Comparison of ENCODE assay signal across 28 mouse cellular contexts in the genomic region with DNA sequence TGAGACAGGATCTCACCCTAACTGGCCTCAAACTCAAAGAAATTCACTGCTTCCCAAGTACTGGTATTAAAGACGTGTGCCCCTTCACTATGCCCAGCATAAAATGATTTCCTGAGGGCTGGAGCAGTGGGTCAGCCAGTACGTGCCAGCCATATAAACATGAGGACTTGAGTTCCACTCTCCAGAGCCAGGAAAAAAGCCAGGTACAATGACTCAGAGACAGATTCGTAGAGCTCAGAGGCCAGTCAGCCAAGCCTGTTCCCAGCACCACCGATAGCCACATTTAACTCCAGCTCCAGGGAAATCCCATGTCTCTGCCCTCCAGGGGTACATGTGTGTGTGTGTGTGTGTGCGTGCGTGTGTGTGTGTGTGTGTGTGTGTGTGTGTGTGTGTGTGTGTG. TPM values are rescaled to one million over a fixed set of nuclear protein-coding genes. Genes with fewer than 3 reads are reported as not detected.
DNase-seq lines count a peak whose midpoint lies in the region; ATAC-seq lines count a peak whose summit lies in the region.
"Had no signal": no experiment of that assay in that cellular context is flagged by ENCODE, and none has a peak within 500 bp of the region (broad histone marks: within the 10 kb centered on the region; RNA-seq: fewer than 3 reads in every experiment).

No protein-coding gene starts in this region.

- ATAC-seq in monocyte, adult 5-6 weeks (replicated peaks; ENCODE audit: insufficient number of reproducible peaks, low FRiP score, low TSS enrichment, poor library complexity, severe bottlenecking) = no peak
- ATAC-seq: forebrain, embryonic 15.5 days; intestine, postnatal 0 days; Patski had no signal

- H3K9me3 ChIP-seq in heart, embryonic 10.5 days = peaks cover 4% of the 10 kb centered on the region; the same call in 1 of the 2 replicates
- no peaks in the 10 kb centered on the region; the same call in 1 of the 2 replicates for H3K9me3 ChIP-seq in limb, embryonic 10.5 days (replicated peaks)
- H3K9me3 ChIP-seq: forebrain, embryonic 15.5 days; heart, embryonic 15.5 days had no signal

- H3K4me1 ChIP-seq in heart, embryonic 10.5 days = peaks cover 34% of the 10 kb centered on the region
- peaks cover 47% of the 10 kb centered on the region for H3K4me1 ChIP-seq in limb, embryonic 10.5 days

- intact Hi-C loops in heart, postnatal 10 days (cut with DNase I) = no loop called here

- DNase-seq in heart, embryonic 10.5 days (ENCODE audit: low spot score) = no peak
- DNase-seq in heart, postnatal 10 days = no peak
- DNase-seq in lung, postnatal 36 days = peak; percentile 15
- no peak for DNase-seq in lung, postnatal 14 days
- no peak for DNase-seq in limb, embryonic 10.5 days (ENCODE audit: low spot score)
- no peak for DNase-seq in cerebellum, postnatal 4 days (ENCODE audit: low spot score in 2 of 2)
- DNase-seq: adrenal gland, postnatal 10 days; adrenal gland, postnatal 36 days; cerebellum, adult 11 months; cerebellum, adult 2 months; cerebellum, adult 9-11 months; cerebellum, postnatal 25 days; embryo, embryonic 11 days; gastrocnemius, postnatal 10 days; gastrocnemius, postnatal 36 days; heart, adult 11 months had no signal

- no peak overlapping the region for H3K4me3 ChIP-seq in heart, embryonic 10.5 days
- H3K4me3 ChIP-seq in limb, embryonic 10.5 days = no peak overlapping the region
- H3K4me3 ChIP-seq: embryonic facial prominence, embryonic 10.5 days; embryonic facial prominence, embryonic 13.5 days; erythroblast, embryonic 14.5 days; forebrain, embryonic 12.5 days; forebrain, embryonic 15.5 days; heart, embryonic 15.5 days; hindbrain, embryonic 12.5 days; hindbrain, embryonic 15.5 days had no signal

- H3K36me3 ChIP-seq in heart, embryonic 10.5 days = peaks cover 11% of the 10 kb centered on the region
- peaks cover 18% of the 10 kb centered on the region for H3K36me3 ChIP-seq in limb, embryonic 10.5 days
- H3K36me3 ChIP-seq: forebrain, embryonic 15.5 days had no signal

- 69% methylated on average over 5 of the region's 6 CpGs for WGBS in heart, embryonic 10.5 days
- 83% methylated on average over 6 of the region's 6 CpGs for WGBS in limb, embryonic 10.5 days

- H3K27me3 ChIP-seq in heart, embryonic 10.5 days (ENCODE audit: insufficient read depth, poor library complexity, severe bottlenecking) = no peaks in the 10 kb centered on the region
- no peaks in the 10 kb centered on the region for H3K27me3 ChIP-seq in limb, embryonic 10.5 days (ENCODE audit: low read depth, poor library complexity, severe bottlenecking)
- H3K27me3 ChIP-seq: embryonic facial prominence, embryonic 13.5 days; forebrain, embryonic 12.5 days; forebrain, embryonic 15.5 days; heart, embryonic 15.5 days; hindbrain, embryonic 12.5 days; hindbrain, embryonic 15.5 days; Patski had no signal

- H3K27ac ChIP-seq in heart, embryonic 10.5 days = 0 out of 2 replicates have a peak overlapping the region, but pooled peaks have one; percentile 47
- peak overlapping the region; percentile 19; the same call in 1 of the 2 replicates for H3K27ac ChIP-seq in limb, embryonic 10.5 days
- H3K27ac ChIP-seq: embryonic facial prominence, embryonic 10.5 days; embryonic facial prominence, embryonic 13.5 days; forebrain, embryonic 12.5 days; forebrain, embryonic 15.5 days; heart, embryonic 15.5 days; hindbrain, embryonic 12.5 days; hindbrain, embryonic 15.5 days had no signal

RNA-seq across cellular contexts. Expression of a gene that starts 39.1 kb away (rescaled TPM):
- polyA plus RNA-seq in heart, embryonic 10.5 days (2016; fragmentation: Nextera tagmentation; extraction: Ambion mirVana) = 13.0 and 15.3 TPM in 2 replicates
- 10 to 100 TPM; 19.8 to 20.7 TPM for total RNA-seq in heart, postnatal 10 days (2021)
- 15.7 and 24.3 TPM in 2 replicates for polyA plus RNA-seq in limb, embryonic 10.5 days (2016; fragmentation: Nextera tagmentation; extraction: Ambion mirVana)
- total RNA-seq in monocyte, adult 5-6 weeks (2017) = 0.32 to 2.7 TPM (median 1.0 TPM) in 3 replicates
- polyA plus RNA-seq: erythroblast, embryonic 14.5 days had no signal

RNA-seq across cellular contexts. Expression of a gene that starts 42.6 kb away (rescaled TPM):
- polyA plus RNA-seq in heart, embryonic 10.5 days (2016; fragmentation: Nextera tagmentation; extraction: Ambion mirVana) = 104 and 114 TPM in 2 replicates
- 10 to 100 TPM; 30.2 to 34.0 TPM for total RNA-seq in heart, postnatal 10 days (2021)
- polyA plus RNA-seq in limb, embryonic 10.5 days (2016; fragmentation: Nextera tagmentation; extraction: Ambion mirVana) = 61.2 and 71.6 TPM in 2 replicates
- total RNA-seq in monocyte, adult 5-6 weeks (2017) = 4.9 TPM in 1 of 3 replicates, not detected in the others
- total RNA-seq: hematopoietic stem cell, adult 5-6 weeks had no signal
- polyA plus RNA-seq: erythroblast, embryonic 14.5 days had no signal
